Mouse (Mus musculus) ES-Bruce4 (cell line): ENCODE data around the gene Orai2. TPM values are rescaled to one million over a fixed set of nuclear protein-coding genes. Genes with fewer than 3 reads are reported as not detected.

ENCODE experiments used
- H3K27ac ChIP-seq: 2 replicates; pipeline ENCODE4 v1.5.1; 2012; ENCODE audit warnings: low read length, inconsistent platforms; ENCODE audit not compliant: insufficient read depth
- H3K27me3 ChIP-seq: 2 replicates; pipeline ENCODE4 v1.6.1; 2012; ENCODE audit warnings: mild to moderate bottlenecking, low read length, inconsistent platforms; ENCODE audit not compliant: control insufficient read depth, poor library complexity, insufficient read depth, severe bottlenecking
- H3K36me3 ChIP-seq: 2 replicates; pipeline ENCODE4 v1.6.1; 2012; ENCODE audit warnings: inconsistent platforms, mild to moderate bottlenecking, low read length, moderate library complexity; ENCODE audit not compliant: control insufficient read depth, poor library complexity, insufficient read depth, severe bottlenecking
- H3K4me1 ChIP-seq: one replicate; pipeline ENCODE4 v1.8.1; 2011; ENCODE audit warnings: low read length; ENCODE audit not compliant: control insufficient read depth, insufficient read depth
- H3K4me3 ChIP-seq: 2 replicates; pipeline ENCODE4 v1.5.1; 2011; ENCODE audit warnings: low read depth, mild to moderate bottlenecking, low read length
- H3K9ac ChIP-seq: 2 replicates; pipeline ENCODE4 v1.6.1; 2012; ENCODE audit warnings: low read depth, mild to moderate bottlenecking, inconsistent platforms; ENCODE audit not compliant: poor library complexity, severe bottlenecking
- H3K9me3 ChIP-seq: replicated peaks from 2 replicates; pipeline ENCODE4 v1.6.1; 2012; ENCODE audit warnings: mild to moderate bottlenecking, low read length, inconsistent platforms; ENCODE audit not compliant: control insufficient read depth, poor library complexity, insufficient read depth, severe bottlenecking
- CTCF ChIP-seq: IDR thresholded peaks from one replicate; pipeline ENCODE4 v1.8.1; 2011; ENCODE audit warnings: low read depth, low read length
- EP300 ChIP-seq: IDR thresholded peaks from 2 replicates; pipeline ENCODE4 v1.6.1; 2011; ENCODE audit warnings: low read depth, low read length; ENCODE audit not compliant: insufficient read depth
- POLR2A ChIP-seq: IDR thresholded peaks from one replicate; pipeline ENCODE4 v1.8.1; 2011; ENCODE audit warnings: low read length; ENCODE audit not compliant: insufficient read depth
- polyA plus RNA-seq: library from polyadenylated mRNA; stranded (reverse); fragments of >200 nt; gene quantifications from 2 replicates; pipeline ENCODE4 v1.2.4, GENCODE M21; 2011; ENCODE audit warnings: low read depth; ENCODE audit not compliant: missing spikeins, insufficient read depth, insufficient read length

Gene Orai2
- polyA plus RNA-seq, 1 experiment, result 1.5 TPM

- Histone ChIP-seq H3K4me3 (no peak overlapping the region), H3K9me3 (no peaks in the 10 kb centered on the region), H3K27ac (no peak overlapping the region), H3K36me3 (no peaks in the 10 kb centered on the region), H3K27me3 (no peaks in the 10 kb centered on the region), H3K4me1 (no peaks in the 10 kb centered on the region), H3K9ac (no peak overlapping the region)
- TF ChIP-seq CTCF, result no peak
- no peak for TF ChIP-seq EP300
- TF ChIP-seq POLR2A, result no peak
These were observed 23.6 kb downstream of the Orai2 start for GRCm38 (mm10) chr5:136146936-136147335.

GRCm38 (mm10) chr5:136144606-136145430 is 25.7 kb downstream of the Orai2 start:
- H3K36me3 ChIP-seq, result no peaks in the 10 kb centered on the region
- H3K27me3 ChIP-seq, result no peaks in the 10 kb centered on the region
- no peak overlapping the region for H3K9ac ChIP-seq
- H3K9me3 ChIP-seq, result no peaks in the 10 kb centered on the region
- H3K4me3 ChIP-seq, result no peak overlapping the region
- H3K4me1 ChIP-seq, result no peaks in the 10 kb centered on the region
- H3K27ac ChIP-seq, result no peak overlapping the region
- no peak for TF ChIP-seq CTCF
- no peak for TF ChIP-seq POLR2A
- no peak for TF ChIP-seq EP300

GRCm38 (mm10) chr5:136143161-136143755 is 27.3 kb downstream of the Orai2 start:
- no peaks in the 10 kb centered on the region for H3K9me3 ChIP-seq
- no peaks in the 10 kb centered on the region for H3K27me3 ChIP-seq
- TF ChIP-seq CTCF (peak; percentile 47), POLR2A (no peak), EP300 (no peak)
- H3K36me3 ChIP-seq, result no peaks in the 10 kb centered on the region
- no peak overlapping the region for H3K27ac ChIP-seq
- no peaks in the 10 kb centered on the region for H3K4me1 ChIP-seq
- H3K4me3 ChIP-seq, result no peak overlapping the region
- H3K9ac ChIP-seq, result no peak overlapping the region

GRCm38 (mm10) chr5:136142746-136143145 is 27.8 kb downstream of the Orai2 start:
- Histone ChIP-seq H3K4me3 (no peak overlapping the region), H3K27ac (no peak overlapping the region), H3K27me3 (no peaks in the 10 kb centered on the region), H3K9me3 (no peaks in the 10 kb centered on the region), H3K9ac (no peak overlapping the region), H3K4me1 (no peaks in the 10 kb centered on the region), H3K36me3 (no peaks in the 10 kb centered on the region)
- TF ChIP-seq EP300 (no peak), POLR2A (no peak), CTCF (peak; percentile 40)

GRCm38 (mm10) chr5:136140057-136140482 is 30.4 kb downstream of the Orai2 start:
- Histone ChIP-seq H3K9ac (no peak overlapping the region), H3K27ac (no peak overlapping the region), H3K4me3 (no peak overlapping the region), H3K27me3 (no peaks in the 10 kb centered on the region), H3K36me3 (no peaks in the 10 kb centered on the region), H3K4me1 (no peaks in the 10 kb centered on the region), H3K9me3 (no peaks in the 10 kb centered on the region)
- TF ChIP-seq POLR2A (no peak), EP300 (no peak), CTCF (no peak)

- no peaks in the 10 kb centered on the region for H3K36me3 ChIP-seq
- peaks cover 2% of the 10 kb centered on the region for H3K4me1 ChIP-seq
- H3K4me3 ChIP-seq, result no peak overlapping the region
- no peak overlapping the region for H3K27ac ChIP-seq
- H3K9me3 ChIP-seq, result no peaks in the 10 kb centered on the region
- no peak for TF ChIP-seq POLR2A
- no peak for TF ChIP-seq EP300
- no peak for TF ChIP-seq CTCF
- no peaks in the 10 kb centered on the region for H3K27me3 ChIP-seq
- H3K9ac ChIP-seq, result no peak overlapping the region
These were observed 31.1 kb downstream of the Orai2 start for GRCm38 (mm10) chr5:136139393-136139792.
